19 mouse cellular contexts compared by ENCODE assay signal in the genomic region with DNA sequence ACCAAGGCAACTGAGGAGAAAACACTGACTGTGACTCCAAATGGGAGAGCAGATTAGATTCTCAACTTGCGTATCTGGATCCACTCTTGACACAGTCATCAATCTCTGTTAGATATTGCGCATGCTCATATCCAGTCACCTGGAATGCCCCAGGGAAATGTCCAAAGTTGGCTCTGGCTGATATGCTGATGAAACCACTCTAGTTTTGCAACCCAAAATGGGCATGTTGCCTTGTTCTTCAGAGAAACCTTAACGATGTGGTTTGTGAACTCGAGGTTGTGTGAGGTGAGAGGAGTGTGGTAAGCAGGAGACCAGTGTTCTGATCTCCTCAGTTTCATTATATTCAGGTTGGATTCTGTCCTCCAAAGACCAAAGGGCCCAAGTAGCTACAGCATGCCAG. TPM values are rescaled to one million over a fixed set of nuclear protein-coding genes. Genes with fewer than 3 reads are reported as not detected.
A peak's percentile ranks its signal among the peaks of the same experiment; 100 is the strongest.
DNase-seq lines count a peak whose midpoint lies in the region; ATAC-seq and TF ChIP-seq lines count a peak whose summit lies in the region.
"Had no signal": no experiment of that assay in that cellular context is flagged by ENCODE, and none has a peak within 500 bp of the region (broad histone marks: within the 10 kb centered on the region; RNA-seq: fewer than 3 reads in every experiment).

No protein-coding gene starts in this region.

- peak; percentile 5 for DNase-seq in kidney, adult 2 months
- no peak for DNase-seq in kidney, postnatal 10 days
- peak; percentile 14 for DNase-seq in ovary, postnatal 14 days (ENCODE audit: low spot score)
- DNase-seq in ovary, postnatal 36 days (ENCODE audit: low spot score) = no peak
- DNase-seq in adrenal gland, postnatal 36 days = peak; percentile 33 to 60
- no peak for DNase-seq in heart, postnatal 25 days (ENCODE audit: low spot score)
- no peak for DNase-seq in heart, embryonic 10.5 days (ENCODE audit: low spot score)
- DNase-seq: cerebellum, adult 11 months; cerebellum, postnatal 10 days; kidney, adult 18-20 months; kidney, postnatal 36 days; left cerebral cortex, postnatal 4 days; right cerebral cortex, adult 18-20 months had no signal

- no peak overlapping the region for H3K4me3 ChIP-seq in kidney, adult 2 months (ENCODE audit: insufficient read depth, low read depth, low read length)
- no peak overlapping the region for H3K4me3 ChIP-seq in forebrain, embryonic 13.5 days
- H3K4me3 ChIP-seq in heart, embryonic 10.5 days = no peak overlapping the region
- H3K4me3 ChIP-seq: forebrain, embryonic 10.5 days; hindbrain, embryonic 10.5 days; liver, embryonic 12.5 days; lung, embryonic 15.5 days had no signal

- no peak overlapping the region for H3K27ac ChIP-seq in kidney, adult 2 months (ENCODE audit: insufficient read depth, low read depth, low read length)
- no peak overlapping the region for H3K27ac ChIP-seq in forebrain, embryonic 13.5 days
- no peak overlapping the region for H3K27ac ChIP-seq in heart, embryonic 10.5 days
- H3K27ac ChIP-seq: forebrain, embryonic 10.5 days; hindbrain, embryonic 10.5 days; liver, embryonic 12.5 days; lung, embryonic 15.5 days had no signal

- intact Hi-C loops in heart, postnatal 25 days (cut with DNase I) = no loop called here

- 86% methylated on average over 4 of the region's 4 CpGs for WGBS in kidney, adult 2 months
- 95% methylated on average over 4 of the region's 4 CpGs for whole genome bisulfite sequencing in forebrain, embryonic 13.5 days
- 85% methylated on average over 4 of the region's 4 CpGs for WGBS in heart, embryonic 10.5 days

- no peaks in the 10 kb centered on the region for H3K36me3 ChIP-seq in kidney, adult 2 months (ENCODE audit: control insufficient read depth, insufficient read depth, low read length)
- H3K36me3 ChIP-seq in forebrain, embryonic 13.5 days (ENCODE audit: poor library complexity, severe bottlenecking) = no peaks in the 10 kb centered on the region
- no peaks in the 10 kb centered on the region for H3K36me3 ChIP-seq in heart, embryonic 10.5 days
- H3K36me3 ChIP-seq: forebrain, embryonic 10.5 days; hindbrain, embryonic 10.5 days; liver, embryonic 12.5 days; lung, embryonic 15.5 days had no signal

- H3K9ac ChIP-seq in forebrain, embryonic 13.5 days = no peak overlapping the region
- H3K9ac ChIP-seq: liver, embryonic 12.5 days; lung, embryonic 15.5 days had no signal

- no peaks in the 10 kb centered on the region for H3K27me3 ChIP-seq in kidney, adult 2 months (replicated peaks; ENCODE audit: control insufficient read depth, insufficient read depth, low read length)
- no peaks in the 10 kb centered on the region for H3K27me3 ChIP-seq in forebrain, embryonic 13.5 days
- no peaks in the 10 kb centered on the region for H3K27me3 ChIP-seq in heart, embryonic 10.5 days (ENCODE audit: insufficient read depth, poor library complexity, severe bottlenecking)
- H3K27me3 ChIP-seq: liver, embryonic 12.5 days; lung, embryonic 15.5 days had no signal

- H3K4me2 ChIP-seq in forebrain, embryonic 13.5 days = no peak overlapping the region
- H3K4me2 ChIP-seq: liver, embryonic 12.5 days; lung, embryonic 15.5 days had no signal

- TF ChIP-seq CTCF in kidney, adult 2 months (conservative IDR thresholded peaks at IDR 0.05; ENCODE audit: insufficient read depth, insufficient read length, low read depth, low read length) = no peak

- ATAC-seq in forebrain, embryonic 13.5 days = no peak
- ATAC-seq: liver, embryonic 12.5 days; midbrain, embryonic 16.5 days had no signal

- no peaks in the 10 kb centered on the region for H3K4me1 ChIP-seq in kidney, adult 2 months (ENCODE audit: control insufficient read depth, insufficient read depth, low read length)
- no peaks in the 10 kb centered on the region for H3K4me1 ChIP-seq in forebrain, embryonic 13.5 days
- no peaks in the 10 kb centered on the region for H3K4me1 ChIP-seq in heart, embryonic 10.5 days
- H3K4me1 ChIP-seq: forebrain, embryonic 10.5 days; hindbrain, embryonic 10.5 days; liver, embryonic 12.5 days; lung, embryonic 15.5 days had no signal

- no peaks in the 10 kb centered on the region for H3K9me3 ChIP-seq in forebrain, embryonic 13.5 days (replicated peaks)
- H3K9me3 ChIP-seq in heart, embryonic 10.5 days = no peaks in the 10 kb centered on the region
- H3K9me3 ChIP-seq: forebrain, embryonic 10.5 days; hindbrain, embryonic 10.5 days; liver, embryonic 12.5 days; lung, embryonic 15.5 days had no signal

- TF ChIP-seq POLR2A in kidney, adult 2 months (IDR thresholded peaks at IDR 0.05; ENCODE audit: low read depth, low read length) = no peak

RNA-seq across cellular contexts. Expression of a gene that starts 38.8 kb away (rescaled TPM):
- 21.8 and 26.2 TPM in 2 replicates for polyA plus RNA-seq in kidney, adult 2 months (2012; rRNA removed)
- total RNA-seq in adrenal gland, postnatal 36 days (2021) = 10 to 100 TPM; 46.5 to 73.1 TPM
- polyA plus RNA-seq in forebrain, embryonic 13.5 days (2015; fragmentation: Nextera tagmentation; extraction: Ambion mirVana) = 4.9 and 7.6 TPM in 2 replicates
- total RNA-seq in heart, postnatal 25 days (2021) = 10 to 100 TPM; 84.6 to 89.5 TPM
- 20.5 and 23.8 TPM in 2 replicates for polyA plus RNA-seq in heart, embryonic 10.5 days (2016; fragmentation: Nextera tagmentation; extraction: Ambion mirVana)

Comparison
In these comparisons a context has a peak if more than half of its experiments do, and no peak if none do; other contexts are left out.
1. DNase-seq: peak in kidney, adult 2 months (single experiment), ovary, postnatal 14 days (single experiment) and adrenal gland, postnatal 36 days (2 of 2); none in kidney, postnatal 10 days (single experiment), ovary, postnatal 36 days (single experiment), heart, postnatal 25 days (single experiment) and heart, embryonic 10.5 days (single experiment).